Mouse (Mus musculus) brown adipose tissue, adult 24 weeks (tissue): ENCODE measurements at regions not wholly inside any gene's neighbourhood (a gene's known extent, or its start where the extent isn't known, plus 50 kb on each side); places are given as distances from the start of the nearest gene placed in this dataset.

Experiments
- H3K27ac ChIP-seq: fragments of 200-500 bp; replicated peaks from 2 replicates; pipeline ENCODE4 v1.5.1; 2012; ENCODE audit warnings: low read depth, mild to moderate bottlenecking, low read length
- H3K4me1 ChIP-seq: fragments of 200-500 bp; 2 replicates; pipeline ENCODE4 v1.6.1; 2012; ENCODE audit warnings: low read length, mixed read lengths; ENCODE audit not compliant: control insufficient read depth, insufficient read depth, insufficient read length
- H3K4me3 ChIP-seq: fragments of 200-500 bp; 2 replicates; pipeline ENCODE4 v1.5.1; 2012; ENCODE audit warnings: low read depth, mild to moderate bottlenecking, low read length, moderate library complexity; ENCODE audit not compliant: insufficient read depth

GRCm38 (mm10) chr4:105510406-105510805 is 279.3 kb upstream of the Gm12728 start:
- H3K27ac ChIP-seq = no peak overlapping the region
- peaks cover 7% of the 10 kb centered on the region; the same call in 1 of the 2 replicates for H3K4me1 ChIP-seq
- no peak overlapping the region for H3K4me3 ChIP-seq

- no peak overlapping the region for H3K27ac ChIP-seq
- no peak overlapping the region for H3K4me3 ChIP-seq
- H3K4me1 ChIP-seq = peaks cover 4% of the 10 kb centered on the region
Measured at GRCm38 (mm10) chr4:105525135-105525534, 264.5 kb upstream of the Gm12728 start.

- H3K4me1 ChIP-seq = peaks cover 4% of the 10 kb centered on the region
- H3K27ac ChIP-seq = no peak overlapping the region
- no peak overlapping the region for H3K4me3 ChIP-seq
Measured at GRCm38 (mm10) chr4:105526755-105527154, 262.9 kb upstream of the Gm12728 start.

- Histone ChIP-seq H3K4me3 (no peak overlapping the region), H3K4me1 (peaks cover 4% of the 10 kb centered on the region)
Measured at GRCm38 (mm10) chr4:105527316-105527715, 262.4 kb upstream of the Gm12728 start.

GRCm38 (mm10) chr4:105531651-105532425 is 257.8 kb upstream of the Gm12728 start:
- Histone ChIP-seq H3K4me3 (no peak overlapping the region), H3K4me1 (peaks cover under 1% of the 10 kb centered on the region; the same call in 1 of the 2 replicates), H3K27ac (no peak overlapping the region)

More at GRCm38 (mm10) chr4:105527316-105527715, 262.4 kb upstream of the Gm12728 start:
- H3K27ac ChIP-seq = no peak overlapping the region

- H3K4me3 ChIP-seq = no peak overlapping the region
Measured at GRCm38 (mm10) chr4:105535451-105535850, 254.2 kb upstream of the Gm12728 start.

GRCm38 (mm10) chr4:105545486-105545885 is 244.2 kb upstream of the Gm12728 start:
- Histone ChIP-seq H3K4me1 (0 out of 2 replicates have a peak, but pooled peaks cover 2% of the 10 kb centered on the region), H3K4me3 (no peak overlapping the region), H3K27ac (no peak overlapping the region)

More at GRCm38 (mm10) chr4:105535451-105535850, 254.2 kb upstream of the Gm12728 start:
- Histone ChIP-seq H3K4me1 (no peaks in the 10 kb centered on the region), H3K27ac (no peak overlapping the region)

GRCm38 (mm10) chr4:105549744-105550440 is 239.8 kb upstream of the Gm12728 start:
- no peak overlapping the region for H3K4me3 ChIP-seq
- no peak overlapping the region for H3K27ac ChIP-seq
- H3K4me1 ChIP-seq = 0 out of 2 replicates have a peak, but pooled peaks cover 2% of the 10 kb centered on the region

GRCm38 (mm10) chr4:105551966-105552685 is 237.5 kb upstream of the Gm12728 start:
- H3K27ac ChIP-seq = no peak overlapping the region
- H3K4me3 ChIP-seq = no peak overlapping the region
- H3K4me1 ChIP-seq = 0 out of 2 replicates have a peak, but pooled peaks cover 2% of the 10 kb centered on the region

- no peak overlapping the region; the same call in 1 of the 2 replicates for H3K27ac ChIP-seq
- H3K4me1 ChIP-seq = 0 out of 2 replicates have a peak, but pooled peaks cover 2% of the 10 kb centered on the region
Measured at GRCm38 (mm10) chr4:105554994-105555393, 234.7 kb upstream of the Gm12728 start.

GRCm38 (mm10) chr4:105555941-105556340 is 233.7 kb upstream of the Gm12728 start:
- H3K27ac ChIP-seq = no peak overlapping the region
- no peak overlapping the region for H3K4me3 ChIP-seq
- no peaks in the 10 kb centered on the region for H3K4me1 ChIP-seq

More at GRCm38 (mm10) chr4:105554994-105555393, 234.7 kb upstream of the Gm12728 start:
- no peak overlapping the region for H3K4me3 ChIP-seq

GRCm38 (mm10) chr4:105557396-105557795 is 232.3 kb upstream of the Gm12728 start:
- Histone ChIP-seq H3K27ac (peak overlapping the region; percentile 47), H3K4me3 (no peak overlapping the region), H3K4me1 (no peaks in the 10 kb centered on the region)

GRCm38 (mm10) chr4:105560055-105560454 is 229.6 kb upstream of the Gm12728 start:
- Histone ChIP-seq H3K4me3 (no peak overlapping the region), H3K27ac (no peak overlapping the region), H3K4me1 (no peaks in the 10 kb centered on the region)

- Histone ChIP-seq H3K4me3 (no peak overlapping the region), H3K4me1 (no peaks in the 10 kb centered on the region), H3K27ac (no peak overlapping the region)
Measured at GRCm38 (mm10) chr4:105560781-105561180, 228.9 kb upstream of the Gm12728 start.

GRCm38 (mm10) chr4:105561611-105562010 is 228.1 kb upstream of the Gm12728 start:
- H3K4me1 ChIP-seq = no peaks in the 10 kb centered on the region
- no peak overlapping the region for H3K27ac ChIP-seq
- no peak overlapping the region for H3K4me3 ChIP-seq
